Mouse (Mus musculus): ENCODE data around the gene Dmrt1. TPM values are rescaled to one million over a fixed set of nuclear protein-coding genes. Genes with fewer than 3 reads are reported as not detected.

Dmrt1 gene
- polyA plus RNA-seq, 2 experiments = not detected

GRCm38 (mm10) chr19:25650474-25650873 lies 145.1 kb downstream of the Dmrt1 start:
- no peak overlapping the region for H3K9ac ChIP-seq (replicated peaks)
- H3K36me3 ChIP-seq (replicated peaks; ENCODE audit: control insufficient read depth, insufficient read depth, low read depth) = no peaks in the 10 kb centered on the region
- no peak for TF ChIP-seq CTCF (IDR thresholded peaks at IDR 0.05; ENCODE audit: low read depth)
- TF ChIP-seq EP300 (IDR thresholded peaks at IDR 0.05; ENCODE audit: low read depth) = no peak
- no peak overlapping the region for H3K27ac ChIP-seq
- ATAC-seq (ENCODE audit: insufficient read depth) = no peak
- H3K9me3 ChIP-seq (ENCODE audit: control insufficient read depth, low read length) = no peaks in the 10 kb centered on the region
- 56% methylated on average over 10 of the region's 10 CpGs for WGBS (ENCODE audit: insufficient replicate concordance)
- no peak overlapping the region for H3K4me3 ChIP-seq (ENCODE audit: insufficient read depth in 1 of 2, low read depth in 2 of 2, low read length in 2 of 2)
- 0 out of 4 replicates have a peak, but pooled peaks cover 0 to 4% of the 10 kb centered on the region in 2 experiments for H3K4me1 ChIP-seq (replicated peaks; ENCODE audit: control insufficient read depth in 2 of 2, insufficient read depth in 2 of 2, low read length in 1 of 2)
- H3K27me3 ChIP-seq (ENCODE audit: control insufficient read depth, insufficient read depth, low read length) = no peaks in the 10 kb centered on the region
- no peak overlapping the region for H3K4me2 ChIP-seq (ENCODE audit: low read depth)
- DNase-seq (ENCODE audit: low read depth in 3 of 3, low spot score in 3 of 3) = no peak

- 48% methylated on average over 5 of the region's 5 CpGs for WGBS (ENCODE audit: insufficient replicate concordance)
- no peak overlapping the region for H3K4me2 ChIP-seq (ENCODE audit: low read depth)
- H3K27ac ChIP-seq = no peak overlapping the region
- DNase-seq (ENCODE audit: low read depth in 3 of 3, low spot score in 3 of 3) (no peak), ATAC-seq (ENCODE audit: insufficient read depth) (no peak)
- no peak for TF ChIP-seq EP300 (IDR thresholded peaks at IDR 0.05; ENCODE audit: low read depth)
- TF ChIP-seq CTCF (IDR thresholded peaks at IDR 0.05; ENCODE audit: low read depth) = no peak
- H3K4me3 ChIP-seq (ENCODE audit: insufficient read depth in 1 of 2, low read depth in 2 of 2, low read length in 2 of 2) = no peak overlapping the region
- no peaks in the 10 kb centered on the region for H3K9me3 ChIP-seq (ENCODE audit: control insufficient read depth, low read length)
- H3K36me3 ChIP-seq (replicated peaks; ENCODE audit: control insufficient read depth, insufficient read depth, low read depth) = no peaks in the 10 kb centered on the region
- no peak overlapping the region for H3K9ac ChIP-seq (replicated peaks)
- no peaks in the 10 kb centered on the region for H3K27me3 ChIP-seq (ENCODE audit: control insufficient read depth, insufficient read depth, low read length)
- H3K4me1 ChIP-seq (replicated peaks; ENCODE audit: control insufficient read depth in 2 of 2, insufficient read depth in 2 of 2, low read length in 1 of 2) = 0 out of 4 replicates have a peak, but pooled peaks cover 0 to 4% of the 10 kb centered on the region in 2 experiments
Observed at GRCm38 (mm10) chr19:25652560-25652959, 147.1 kb downstream of the Dmrt1 start.

Other genes with a start within 250 kb of the Dmrt1 start
- gene Dmrt3, start 104.7 kb downstream of the Dmrt1 start, polyA plus RNA-seq (2012; rRNA removed) = 0.02 TPM in 1 of 2 replicates, not detected in the other
- not detected in 2 replicates for gene Dmrt3, start 104.7 kb downstream of the Dmrt1 start, polyA plus RNA-seq (2014; fragmentation: Nextera tagmentation; extraction: Ambion mirVana)
- gene Dmrt2, start 166.8 kb downstream of the Dmrt1 start, polyA plus RNA-seq (2012; rRNA removed) = 0.18 and 0.35 TPM in 2 replicates
- gene Dmrt2, start 166.8 kb downstream of the Dmrt1 start, polyA plus RNA-seq (2014; fragmentation: Nextera tagmentation; extraction: Ambion mirVana) = 0.27 and 0.57 TPM in 2 replicates

Measured in liver, embryonic 14.5 days (tissue).